Mouse (Mus musculus): ENCODE results near the gene Jhy.

Jhy gene

GRCm38 (mm10) chr9:40858461-40859160 is 105.3 kb downstream of the Jhy start:
- DNase-seq (ENCODE audit: low read depth, low spot score): peak; percentile 77

GRCm38 (mm10) chr9:40851515-40851914 is 112.4 kb downstream of the Jhy start:
- no peak for DNase-seq (ENCODE audit: low read depth, low spot score)

All from A20 (cell line).